Mouse (Mus musculus) cerebellum, adult 9-11 months (tissue): ENCODE measurements around the gene Dbh.

ENCODE experiments used
- DNase-seq: peaks from one replicate; pipeline ENCODE4 v3.0.0; 2022

Dbh gene

DNA sequence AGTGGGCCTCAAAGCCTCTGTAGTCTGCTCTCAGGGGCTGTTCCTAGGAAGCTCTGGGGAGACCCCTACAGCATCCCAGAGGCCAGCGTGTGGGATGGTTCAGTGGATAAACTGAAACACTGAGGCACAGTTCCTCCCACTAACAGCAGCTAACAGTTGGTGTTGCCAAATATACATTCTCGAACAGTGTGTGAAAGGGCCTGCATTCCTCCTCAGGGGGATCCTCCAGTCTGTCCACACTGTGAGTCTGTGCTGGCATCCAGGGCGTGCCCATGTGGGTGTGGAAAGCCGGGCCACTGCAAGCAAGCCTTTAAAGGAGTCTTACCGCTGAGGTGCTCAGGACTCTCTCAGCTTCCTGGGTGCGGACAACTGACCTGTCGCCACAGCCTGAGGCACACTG lies 61.5 kb downstream of the Dbh start:
- peak; percentile 2 for DNase-seq

DNA sequence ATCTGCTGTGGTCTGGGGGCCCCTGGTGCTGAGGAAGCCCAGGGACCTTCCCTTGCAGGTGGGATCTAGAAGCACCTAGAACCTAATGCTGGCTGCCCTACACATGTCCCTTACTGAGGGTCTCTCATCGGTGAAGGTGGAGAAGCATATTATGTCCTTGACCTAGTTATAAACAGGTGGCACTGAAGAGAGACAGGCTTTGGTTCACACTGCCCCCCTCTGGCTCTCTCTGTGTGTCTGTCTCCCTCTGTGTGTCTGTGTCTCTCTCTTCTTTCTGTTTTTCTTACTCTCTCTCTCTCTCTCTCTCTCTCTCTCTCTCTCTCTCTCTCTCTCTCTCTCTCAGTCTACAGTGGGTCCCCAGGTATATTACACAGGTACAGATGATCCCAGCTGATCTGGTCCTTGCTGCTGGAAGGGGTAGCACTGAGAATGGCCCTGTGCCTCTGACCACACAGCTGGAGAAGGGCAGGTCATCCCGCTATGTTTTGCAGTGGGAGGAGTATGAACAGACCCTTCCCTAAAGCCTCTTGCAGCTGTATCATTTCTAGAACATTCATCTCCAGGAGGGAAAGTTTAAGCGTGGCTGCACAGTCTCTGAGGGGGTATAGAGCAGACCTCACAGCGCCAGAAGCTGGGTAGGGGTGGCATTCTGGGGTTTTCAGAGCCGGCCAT lies 63.9 kb downstream of the Dbh start:
- peak; percentile 7 for DNase-seq

DNA sequence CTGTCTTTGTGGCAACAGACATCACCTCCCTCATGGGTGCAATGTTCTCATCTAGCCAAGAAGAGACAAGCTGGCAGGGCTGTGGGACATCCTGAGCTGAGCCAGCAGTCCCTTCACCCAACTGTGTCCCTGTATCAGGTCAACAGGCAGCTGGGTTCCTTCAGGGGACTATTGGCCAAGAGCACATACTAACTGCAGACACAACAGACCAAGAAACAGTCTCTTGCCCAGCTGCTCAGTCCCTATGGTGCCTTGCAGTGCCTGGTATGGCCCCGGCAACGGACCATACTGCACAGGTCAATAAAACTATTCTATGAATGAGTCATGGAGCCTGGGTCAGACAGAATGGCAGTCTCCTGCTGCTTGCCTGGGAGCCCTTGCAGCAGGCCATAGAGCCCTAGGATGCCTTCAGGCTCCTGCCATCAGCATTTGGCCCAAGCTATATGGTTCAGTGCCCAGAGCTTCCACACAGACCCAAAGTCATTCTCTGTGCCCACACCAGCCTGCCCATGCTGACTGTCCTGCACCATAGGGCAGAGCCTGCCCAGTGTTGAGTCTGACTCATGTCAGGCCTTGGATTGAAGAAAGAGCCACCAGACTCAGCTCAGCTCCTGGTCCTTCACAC lies 64.6 kb downstream of the Dbh start:
- peak; percentile 68 for DNase-seq

DNA sequence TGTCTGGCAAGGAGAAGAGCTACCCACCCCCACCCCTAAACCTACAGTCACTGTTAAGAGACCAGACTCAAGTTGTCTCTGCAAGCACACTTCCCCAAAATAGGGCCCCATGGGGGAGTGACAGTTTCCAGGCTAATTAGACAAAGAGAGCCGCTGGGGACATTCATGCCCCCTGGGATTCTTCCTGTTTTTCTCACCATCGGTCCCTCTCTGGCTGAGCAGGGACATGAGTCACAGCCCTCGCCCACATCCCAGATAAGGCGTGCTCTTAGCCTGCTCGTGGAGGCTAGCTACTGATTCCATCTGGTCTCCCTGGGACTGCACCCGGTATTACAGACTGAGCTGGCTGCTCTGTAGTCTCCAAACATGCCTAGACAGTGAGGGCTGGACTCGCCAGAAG lies 67.3 kb downstream of the Dbh start:
- peak; percentile 5 for DNase-seq
